Mouse (Mus musculus) cerebellum, adult 2 months (tissue): ENCODE measurements around the gene Abraxas1.

Experiments used
- CTCF ChIP-seq: fragments of 200-500 bp; IDR thresholded peaks from 2 replicates; pipeline ENCODE4 v1.5.1; 2011; ENCODE audit warnings: low read depth, mild to moderate bottlenecking, control low read depth, low read length, moderate library complexity, borderline replicate concordance; ENCODE audit not compliant: insufficient read depth
- POLR2A ChIP-seq: fragments of 200-500 bp; IDR thresholded peaks from 2 replicates; pipeline ENCODE4 v1.6.1; 2011; ENCODE audit warnings: low read length, control low read depth, borderline replicate concordance; ENCODE audit not compliant: insufficient read depth

- TF ChIP-seq CTCF (no peak), POLR2A (no peak)
Observed at GRCm38 (mm10) chr5:100835862-100836538, 15.2 kb upstream of the Abraxas1 start.
